Mouse (Mus musculus): ENCODE measurements around the gene Pdcd4.
"Not testable (repeated sequence)": the region's sequence is repeated elsewhere in the genome, so short reads cannot be mapped to it uniquely, and the experiment has no call there.

The Pdcd4 gene

DNA sequence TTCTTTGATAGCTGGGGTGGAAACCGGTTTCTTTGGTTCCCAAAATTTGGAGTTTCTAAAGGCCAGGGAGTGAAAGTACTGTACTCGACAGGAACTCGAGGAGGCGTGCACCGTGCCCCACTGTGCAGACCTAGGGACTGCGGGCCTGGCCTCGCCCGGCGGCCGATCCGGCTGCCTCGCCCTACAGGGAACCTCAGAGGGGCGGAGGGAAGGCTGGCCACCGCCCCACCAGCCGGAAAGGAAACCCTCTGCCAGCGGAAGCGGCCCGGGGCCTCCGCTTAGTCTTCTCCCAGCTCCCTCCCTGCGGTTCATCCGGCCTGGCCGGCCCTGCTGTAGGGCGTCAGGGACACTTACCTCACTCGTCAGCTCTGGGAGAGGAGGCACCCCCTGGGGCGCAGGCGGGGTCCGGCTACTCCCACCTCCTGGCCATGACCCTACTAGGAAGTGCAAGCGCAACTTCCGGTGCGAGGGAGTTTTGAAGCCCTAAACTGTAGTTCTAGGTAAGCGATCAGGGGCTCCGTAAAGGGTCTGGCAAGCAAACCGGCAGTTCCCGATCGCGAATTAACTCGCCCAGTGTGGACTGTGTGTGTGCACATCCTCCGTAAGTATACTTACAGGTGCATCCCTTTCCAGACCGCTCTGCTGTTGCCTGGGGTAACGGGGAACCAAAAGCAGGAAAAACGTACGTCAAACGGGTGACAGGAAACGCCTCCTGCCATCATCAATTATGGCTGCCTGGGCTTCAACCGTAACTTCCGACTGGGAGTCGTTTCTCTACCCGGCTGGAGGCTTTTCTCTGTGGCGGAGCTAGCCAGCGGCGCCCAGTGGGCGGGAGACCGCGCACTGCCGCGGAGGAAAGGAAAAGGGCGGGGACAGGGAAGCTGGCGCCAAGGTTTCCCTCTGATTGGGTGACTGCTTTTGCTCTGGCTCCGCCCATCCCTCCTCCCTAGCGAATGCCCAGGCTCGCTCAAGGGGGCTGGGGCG lies 52.1 kb downstream of the Pdcd4 start, which contains the start of the genes Shoc2 and Bbip1:
TSS of gene Shoc2 (plus strand) at position 505 of the 984 bp plus-strand sequence.
TSS of gene Bbip1 (minus strand) at position 826 of the 984 bp plus-strand sequence.
- CTCF ChIA-PET: interaction anchor here (0.6 kb wide), 1 partner anchor 74 kb away, joined by 3 read pairs; no protein-coding TSS in a partner anchor

DNA sequence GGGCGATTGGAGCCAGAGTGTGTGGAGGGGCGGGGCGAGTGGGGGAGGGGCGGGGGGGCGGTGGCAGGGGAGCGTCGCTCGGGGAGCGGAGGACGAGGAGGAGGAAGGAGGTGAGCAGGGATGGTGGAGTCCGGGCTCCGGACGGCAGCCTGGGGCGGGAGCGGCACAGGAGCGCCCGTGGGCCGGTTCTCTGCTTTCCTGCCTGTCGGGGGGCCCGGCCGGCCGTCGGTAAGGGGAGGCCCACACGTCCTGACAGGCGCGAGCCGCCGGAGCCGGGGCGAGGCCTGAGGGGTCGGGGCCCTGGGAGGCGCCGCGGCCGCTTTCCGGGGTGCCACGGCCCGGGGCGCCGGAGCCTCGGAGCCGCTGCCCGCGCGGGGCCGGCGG lies 52.7 kb downstream of the Pdcd4 start:
- CTCF ChIA-PET: interaction anchor here (0.6 kb wide), 1 partner anchor 74 kb away, joined by 3 read pairs; no protein-coding TSS in a partner anchor

DNA sequence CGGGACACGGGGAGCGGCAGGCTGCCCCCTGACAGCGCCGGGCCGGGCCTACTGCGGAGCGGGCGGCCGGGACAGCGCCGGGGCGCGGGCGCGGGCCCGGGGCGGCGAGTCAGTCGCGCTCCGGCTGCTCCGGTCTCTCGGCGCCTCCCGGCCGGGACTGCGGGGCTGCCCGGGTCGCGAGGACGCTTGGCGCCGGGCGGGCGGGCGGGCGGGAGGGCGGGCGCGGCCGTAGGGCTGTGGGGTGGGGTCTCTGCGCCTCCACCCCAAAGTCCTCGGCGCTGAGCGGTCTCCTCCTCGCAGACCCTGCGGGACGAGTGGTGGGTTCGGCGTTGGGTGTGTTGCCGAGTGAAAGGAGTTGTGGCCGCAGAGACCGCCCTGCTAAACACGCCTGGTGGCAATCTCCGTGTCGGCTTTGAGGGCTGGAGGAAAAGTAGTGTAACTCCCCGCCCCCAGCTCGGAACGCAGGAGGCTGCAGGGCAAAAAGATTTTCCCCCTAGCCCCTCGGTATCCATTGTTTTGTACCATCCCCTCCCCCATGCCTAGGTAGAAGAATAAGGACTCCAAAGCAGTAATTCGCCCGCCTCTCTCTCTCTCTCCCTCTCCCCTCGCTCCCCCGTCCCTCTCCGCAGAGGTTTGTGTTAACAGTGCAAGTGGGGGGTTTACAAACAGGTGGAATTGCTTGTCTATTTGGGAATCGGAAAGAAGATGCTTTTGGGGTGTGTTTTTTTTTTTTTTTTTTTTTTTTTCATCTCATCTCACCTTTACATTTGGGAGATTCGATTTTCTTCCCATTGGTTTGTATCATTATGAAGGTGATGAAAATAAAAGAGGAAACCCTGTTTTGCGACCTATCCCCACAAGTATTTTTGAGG lies 53.4 kb downstream of the Pdcd4 start:
- CTCF ChIA-PET: no interaction called here

DNA sequence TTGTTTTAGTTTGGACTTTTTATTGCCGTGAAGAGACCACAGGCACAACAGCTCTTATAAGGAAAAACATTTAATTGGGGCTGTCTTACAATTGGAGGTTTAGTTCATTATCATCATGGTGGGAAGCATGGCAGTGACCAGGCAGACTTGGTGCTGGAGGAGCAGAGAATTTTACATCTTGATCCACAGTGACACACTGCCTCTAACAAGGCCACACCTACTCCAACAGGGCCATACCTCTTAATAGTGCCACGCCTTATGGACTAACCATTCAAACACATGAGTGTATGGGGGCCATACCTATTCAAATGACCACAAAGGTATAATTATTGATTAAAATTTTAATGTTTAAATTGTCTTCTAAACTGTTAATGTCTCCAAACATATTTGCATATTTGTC lies 65.5 kb downstream of the Pdcd4 start:
- CTCF ChIA-PET: no interaction called here

DNA sequence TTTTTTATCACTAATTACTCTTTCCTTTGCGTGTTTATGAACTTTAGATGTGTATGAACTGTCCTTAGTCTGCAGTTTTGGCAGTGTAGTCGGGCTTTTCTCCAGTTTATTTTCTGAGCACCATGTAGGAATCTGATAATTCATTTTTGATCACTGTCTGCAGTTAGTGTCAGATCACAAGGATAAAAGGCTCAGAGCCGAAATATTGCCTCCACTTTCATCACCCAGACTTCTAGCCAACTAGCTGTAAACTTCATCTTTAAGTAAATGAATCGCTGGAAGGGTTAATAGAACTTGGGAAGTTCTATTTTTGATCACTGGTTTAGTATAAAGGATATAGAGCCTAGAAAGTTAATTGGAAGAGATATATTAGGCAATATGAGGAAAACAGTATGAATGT lies 70.5 kb downstream of the Pdcd4 start:
- CTCF ChIA-PET: interaction anchor here (0.6 kb wide), 1 partner anchor 101 kb away, joined by 4 read pairs; no protein-coding TSS in a partner anchor

DNA sequence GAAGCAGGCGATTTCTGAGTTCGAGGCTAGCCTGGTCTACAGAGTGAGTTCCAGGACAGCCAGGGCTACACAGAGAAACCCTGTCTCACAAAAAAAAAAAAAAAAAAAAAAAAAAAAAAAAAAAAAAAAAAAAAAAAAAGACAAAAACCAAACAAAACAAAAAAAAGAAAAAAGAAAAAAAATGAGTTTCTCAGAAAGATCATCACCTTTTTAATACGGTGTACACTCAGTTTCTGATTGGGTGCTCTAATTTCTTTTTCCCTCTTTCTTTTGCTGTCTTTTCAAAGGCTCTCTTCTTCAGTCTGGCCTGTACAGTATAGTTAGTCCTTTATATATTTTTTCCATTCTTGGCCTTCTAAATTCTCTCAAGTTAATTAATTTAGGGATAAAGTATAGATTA lies 72.3 kb downstream of the Pdcd4 start:
- CTCF ChIA-PET: not testable (repeated sequence)

DNA sequence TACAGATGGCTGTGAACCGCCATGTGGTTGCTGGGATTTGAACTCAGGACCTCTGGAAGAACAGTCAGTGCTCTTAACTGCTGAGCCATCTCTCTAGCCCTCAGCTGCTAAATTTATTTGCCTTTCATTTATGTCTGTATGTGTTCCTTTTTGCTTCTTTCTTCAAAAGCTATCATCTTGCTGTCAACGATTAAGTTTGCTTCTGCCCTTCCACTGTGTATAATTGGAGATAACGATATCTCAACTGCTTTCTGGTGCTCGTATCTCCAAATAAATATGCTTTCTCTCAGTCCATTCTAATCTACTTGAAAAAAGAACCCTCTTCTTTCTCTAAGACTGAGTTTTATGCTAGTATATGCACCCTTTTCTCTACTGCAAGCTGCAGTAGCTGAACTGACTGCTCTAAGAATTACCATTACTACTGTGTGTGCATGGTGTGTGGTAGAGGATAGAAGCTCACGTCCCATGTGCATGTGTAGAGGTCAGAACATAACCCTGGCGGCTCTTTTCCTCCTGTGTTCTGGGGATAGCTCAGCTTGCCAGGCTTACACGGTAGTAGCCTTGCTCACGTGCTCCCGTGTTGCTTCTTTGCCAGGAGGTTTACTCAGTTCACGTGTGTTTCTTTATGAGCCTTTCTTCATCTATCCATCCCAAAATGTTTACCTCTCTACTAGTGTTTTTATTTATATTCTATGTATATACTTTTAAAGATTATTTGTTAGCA lies 73.0 kb downstream of the Pdcd4 start:
- CTCF ChIA-PET: no interaction called here

DNA sequence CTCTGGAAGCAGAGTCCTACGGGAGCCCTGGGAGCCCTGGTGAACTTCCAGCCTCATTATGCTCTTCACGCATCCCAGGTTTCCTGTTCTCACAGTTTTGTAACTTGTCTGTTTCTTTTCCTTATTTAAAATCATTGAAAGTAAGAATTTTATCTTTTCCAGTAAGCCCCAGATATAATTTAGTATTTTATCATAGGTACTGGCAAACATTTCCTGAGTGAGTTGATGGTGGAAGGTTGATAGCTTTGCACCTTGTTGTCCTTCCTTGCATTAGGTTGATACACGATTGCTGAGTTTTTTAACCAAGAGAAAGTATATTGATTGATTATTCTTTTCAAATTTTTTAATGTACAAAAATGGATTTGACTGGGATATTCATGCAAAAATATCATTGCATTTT lies 77.2 kb downstream of the Pdcd4 start:
- CTCF ChIA-PET: no interaction called here

DNA sequence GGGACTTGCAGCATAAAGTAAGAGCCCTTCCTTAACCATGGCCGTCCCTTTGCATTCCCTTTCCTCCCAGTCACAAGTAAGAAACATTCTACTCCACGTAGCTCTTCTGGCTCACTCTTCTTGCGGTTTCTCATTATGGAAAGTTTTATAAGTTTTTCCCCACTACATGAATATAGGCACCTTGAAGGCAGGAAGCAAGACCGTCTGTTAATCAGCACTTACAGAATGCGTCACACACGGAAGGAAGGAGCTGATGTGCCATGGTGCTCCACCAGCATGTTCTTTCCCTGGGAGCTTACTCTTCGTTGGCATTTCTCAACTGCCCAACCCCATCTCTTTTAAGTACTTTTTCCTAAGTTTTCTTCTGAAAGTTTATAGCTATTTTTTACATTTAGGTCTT lies 79.9 kb downstream of the Pdcd4 start:
- CTCF ChIA-PET: interaction anchor here (0.6 kb wide), 1 partner anchor 555 kb away, joined by 34 read pairs; no protein-coding TSS in a partner anchor

DNA sequence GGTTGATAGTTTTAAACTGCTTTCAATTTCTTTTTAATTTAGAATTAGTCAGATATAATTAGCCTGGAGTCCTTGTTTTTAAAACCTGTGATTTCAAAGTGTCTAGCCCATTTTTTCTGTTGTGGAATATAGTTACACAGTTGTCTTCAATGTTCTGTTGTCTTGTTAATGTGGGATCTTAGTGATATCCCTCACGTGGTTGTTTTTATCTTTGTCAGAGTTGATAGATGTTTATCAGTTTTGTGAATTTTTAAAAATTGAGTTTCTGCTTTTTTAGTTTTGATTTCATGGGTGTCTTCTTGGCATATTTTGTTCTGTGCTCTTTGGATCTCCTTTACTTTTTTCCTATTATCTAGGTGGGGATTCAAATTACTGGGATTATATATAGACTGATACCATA lies 81.6 kb downstream of the Pdcd4 start:
- CTCF ChIA-PET: interaction anchor here (0.6 kb wide), 1 partner anchor 663 kb away, joined by 6 read pairs; no protein-coding TSS in a partner anchor

Data from spleen, embryonic (tissue).